Mouse (Mus musculus) kidney, adult 2 months (tissue): ENCODE measurements around the gene Tsks. TPM values are rescaled to one million over a fixed set of nuclear protein-coding genes. Genes with fewer than 3 reads are reported as not detected.

Experiments
- DNase-seq: peaks from one replicate; pipeline ENCODE4 v3.0.0; 2021
- H3K27ac ChIP-seq: fragments of 200-500 bp; 2 replicates; pipeline ENCODE4 v1.5.1; 2012; ENCODE audit warnings: low read depth, low read length, control low read depth, inconsistent platforms; ENCODE audit not compliant: insufficient read depth
- H3K27me3 ChIP-seq: fragments of 200-500 bp; replicated peaks from 2 replicates; pipeline ENCODE4 v1.6.1; 2012; ENCODE audit warnings: mild to moderate bottlenecking, moderate library complexity, low read length, inconsistent platforms; ENCODE audit not compliant: control insufficient read depth, insufficient read depth
- H3K36me3 ChIP-seq: fragments of 200-500 bp; 2 replicates; pipeline ENCODE4 v1.6.1; 2012; ENCODE audit warnings: mild to moderate bottlenecking, moderate library complexity, low read length, inconsistent platforms; ENCODE audit not compliant: control insufficient read depth, insufficient read depth
- H3K4me1 ChIP-seq: fragments of 200-500 bp; 2 replicates; pipeline ENCODE4 v1.6.1; 2011; ENCODE audit warnings: low read length; ENCODE audit not compliant: control insufficient read depth, insufficient read depth
- H3K4me3 ChIP-seq: fragments of 200-500 bp; 2 replicates; pipeline ENCODE4 v1.5.1; 2011; ENCODE audit warnings: mild to moderate bottlenecking, low read depth, low read length, control low read depth; ENCODE audit not compliant: insufficient read depth
- CTCF ChIP-seq: fragments of 200-500 bp; conservative IDR thresholded peaks from 2 replicates; pipeline ENCODE4 v1.5.1; 2011; ENCODE audit warnings: low read depth, mild to moderate bottlenecking, control low read depth, low read length, moderate library complexity, mixed read lengths; ENCODE audit not compliant: insufficient read depth, insufficient read length
- POLR2A ChIP-seq: fragments of 200-500 bp; IDR thresholded peaks from one replicate; pipeline ENCODE4 v1.6.1; 2011; ENCODE audit warnings: low read depth, low read length, control low read depth
- WGBS: fragments of 180-500 bp; shearing (Covaris S2); methylation state at CpG from one replicate; pipeline ENCODE4 v1.1.7; 2018; 5-methylcytosine and 5-hydroxymethylcytosine counted together
- polyA plus RNA-seq: library from polyadenylated mRNA; depleted of rRNA; stranded (reverse); fragments of >200 nt; gene quantifications from 2 replicates; pipeline ENCODE4 v1.2.3, GENCODE M21; 2012

Gene Tsks
- polyA plus RNA-seq, 1 experiment, result 0.11 TPM

GRCm38 (mm10) chr7:44901230-44901722, 41.7 kb upstream of the Tsks start:
- Histone ChIP-seq H3K4me3 (peak overlapping the region; percentile 46), H3K27me3 (no peaks in the 10 kb centered on the region), H3K4me1 (peaks cover 17% of the 10 kb centered on the region; the same call in 1 of the 2 replicates), H3K36me3 (no peaks in the 10 kb centered on the region), H3K27ac (peak overlapping the region; percentile 14; the same call in 1 of the 2 replicates)
- peak; percentile 58 for DNase-seq
- TF ChIP-seq POLR2A (peak; percentile 61), CTCF (no peak; the same call in 1 of the 2 replicates)
- WGBS, result 21% methylated on average over 21 of the region's 21 CpGs

DNA sequence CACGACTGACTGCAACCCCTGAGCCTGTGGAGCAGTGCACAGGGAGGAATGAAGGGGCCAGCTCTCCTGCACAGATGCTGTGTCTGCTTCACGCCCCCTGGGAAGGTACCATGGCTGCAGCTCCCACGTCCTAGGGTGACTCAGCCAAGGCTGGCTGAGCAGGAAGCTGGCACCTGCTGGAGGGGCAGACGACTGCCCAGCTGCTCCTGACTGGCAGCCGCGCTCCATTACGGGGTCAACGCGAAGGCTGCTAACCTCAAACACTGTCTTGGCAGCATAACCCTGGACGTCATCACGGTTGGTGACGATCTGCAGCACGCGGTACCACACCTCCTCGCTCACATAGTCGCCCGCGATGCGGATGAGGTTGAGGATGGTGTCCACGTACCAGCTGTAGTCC, 37.6 kb upstream of the Tsks start:
- no peak for TF ChIP-seq POLR2A
- no peak for TF ChIP-seq CTCF

DNA sequence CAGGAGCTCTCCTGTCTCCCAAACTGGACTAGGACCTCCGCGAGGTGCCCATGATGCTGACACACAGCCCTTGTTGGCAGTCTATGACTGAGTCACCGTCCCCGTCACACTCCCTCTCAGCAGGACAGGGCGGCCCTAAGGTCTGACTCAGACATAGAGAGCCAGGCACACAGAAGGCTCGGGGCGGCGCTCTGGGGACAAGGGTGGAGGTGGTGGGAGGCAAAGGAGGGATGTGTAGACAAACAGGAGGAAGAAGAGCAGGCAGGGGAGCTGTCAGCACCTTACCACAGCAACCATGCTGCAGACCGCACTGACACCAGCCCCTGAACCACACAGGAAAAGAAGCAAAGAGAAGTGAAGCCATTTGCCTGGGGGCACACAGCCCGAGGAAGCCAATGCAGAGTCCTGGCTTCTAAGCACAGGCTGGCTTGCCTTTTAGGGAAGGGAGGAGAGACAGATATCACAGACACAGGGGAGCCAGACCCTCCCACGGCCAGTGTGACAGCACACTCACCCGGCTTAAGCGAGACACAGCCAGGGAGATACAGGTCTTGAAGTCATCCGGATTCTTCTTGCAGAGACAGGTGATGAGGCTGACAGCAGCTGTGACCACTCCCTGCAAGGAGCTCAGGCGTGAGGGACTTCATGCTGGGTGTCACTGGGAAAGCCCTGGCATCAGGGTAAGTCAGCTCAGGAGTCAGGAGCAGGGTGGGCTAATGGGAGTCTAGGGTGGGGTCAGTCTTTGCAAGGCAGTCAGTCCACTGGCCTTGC, 34.1 kb upstream of the Tsks start:
- no peaks in the 10 kb centered on the region for H3K27me3 ChIP-seq
- H3K4me3 ChIP-seq, result no peak overlapping the region
- no peaks in the 10 kb centered on the region for H3K36me3 ChIP-seq
- DNase-seq, result no peak
- TF ChIP-seq CTCF (no peak), POLR2A (no peak)
- H3K4me1 ChIP-seq, result no peaks in the 10 kb centered on the region
- WGBS, result 86% methylated on average over 15 of the region's 15 CpGs
- H3K27ac ChIP-seq, result no peak overlapping the region

More for the DNA sequence above, 37.6 kb upstream of the Tsks start:
- Histone ChIP-seq H3K4me1 (peaks cover 11% of the 10 kb centered on the region; the same call in 1 of the 2 replicates), H3K4me3 (no peak overlapping the region), H3K27me3 (no peaks in the 10 kb centered on the region), H3K27ac (no peak overlapping the region), H3K36me3 (no peaks in the 10 kb centered on the region)
- DNase-seq, result no peak
- WGBS, result 80% methylated on average over 20 of the region's 20 CpGs

- 78% methylated on average over 2 of the region's 2 CpGs for WGBS
- DNase-seq, result no peak
- H3K4me3 ChIP-seq, result no peak overlapping the region
- TF ChIP-seq CTCF (no peak), POLR2A (no peak)
- no peak overlapping the region for H3K27ac ChIP-seq
- H3K4me1 ChIP-seq, result no peaks in the 10 kb centered on the region
- H3K27me3 ChIP-seq, result no peaks in the 10 kb centered on the region
- H3K36me3 ChIP-seq, result no peaks in the 10 kb centered on the region
Observed at GRCm38 (mm10) chr7:44914396-44914795, 28.6 kb upstream of the Tsks start.

DNA sequence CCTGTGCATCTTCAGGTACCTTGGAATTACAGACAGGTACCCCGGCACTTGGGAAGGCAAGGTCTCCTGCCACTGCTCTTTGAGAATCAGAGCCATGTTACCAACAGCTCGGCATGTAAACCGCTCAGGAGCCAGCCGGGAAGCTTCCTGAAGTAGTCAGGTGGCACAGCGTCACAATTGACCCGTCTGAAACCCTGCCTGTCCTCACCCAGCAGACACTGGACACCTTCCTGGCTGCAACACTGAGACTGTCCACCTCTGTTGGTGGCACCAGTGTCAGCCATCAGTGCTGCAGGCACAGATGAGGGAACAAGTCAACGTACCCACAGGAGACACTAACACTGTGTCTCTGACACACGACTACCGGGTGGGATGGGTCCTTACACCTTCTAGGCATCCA, 27.7 kb upstream of the Tsks start:
- H3K4me1 ChIP-seq, result no peaks in the 10 kb centered on the region
- no peak for DNase-seq
- TF ChIP-seq POLR2A (no peak), CTCF (no peak)
- WGBS, result 92% methylated on average over 9 of the region's 9 CpGs
- H3K27me3 ChIP-seq, result no peaks in the 10 kb centered on the region
- H3K4me3 ChIP-seq, result no peak overlapping the region
- no peak overlapping the region for H3K27ac ChIP-seq
- no peaks in the 10 kb centered on the region for H3K36me3 ChIP-seq

DNA sequence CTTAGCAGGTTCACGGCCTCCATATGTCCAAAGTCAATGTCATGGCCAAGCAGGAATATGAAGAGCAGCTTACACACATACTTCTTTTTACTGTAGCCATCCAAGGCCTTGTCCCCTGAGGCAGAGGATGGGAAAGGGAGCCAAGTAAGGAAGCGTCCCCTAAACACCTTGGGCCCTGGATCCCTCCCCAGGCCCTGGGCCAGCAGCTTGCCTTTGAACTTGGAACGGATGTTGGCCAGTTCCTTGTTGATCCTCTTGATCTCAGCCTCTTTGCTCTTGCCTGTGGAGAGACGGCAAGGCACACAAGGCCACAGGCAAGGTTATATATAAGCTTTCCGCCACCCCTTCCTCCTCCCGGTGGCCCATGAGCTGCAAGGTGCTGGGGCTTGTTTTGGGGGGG, 26.8 kb upstream of the Tsks start:
- no peak for DNase-seq
- Histone ChIP-seq H3K27ac (no peak overlapping the region), H3K4me1 (no peaks in the 10 kb centered on the region), H3K4me3 (no peak overlapping the region), H3K27me3 (no peaks in the 10 kb centered on the region), H3K36me3 (no peaks in the 10 kb centered on the region)
- WGBS, result 82% methylated on average over 6 of the region's 6 CpGs
- TF ChIP-seq CTCF (no peak), POLR2A (no peak)

DNA sequence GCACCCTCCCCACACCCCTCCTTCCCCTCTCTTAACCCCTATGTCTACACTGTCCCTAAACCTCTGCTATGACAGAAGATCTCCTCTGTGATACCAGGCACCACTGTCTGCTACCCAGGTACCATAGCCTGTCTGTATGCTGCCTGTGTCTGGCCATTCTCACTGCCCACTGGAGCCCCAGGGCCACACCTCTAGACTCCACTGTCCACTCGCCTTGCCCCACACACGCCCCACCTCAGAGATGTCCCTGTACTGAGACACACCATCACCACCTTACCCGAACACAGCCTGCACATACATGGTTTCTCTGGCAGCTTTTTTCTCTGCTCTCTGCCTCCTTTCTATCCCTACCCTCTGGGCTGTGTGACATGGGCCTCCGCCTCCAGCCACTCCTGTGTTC, 26.1 kb upstream of the Tsks start:
- TF ChIP-seq CTCF (no peak), POLR2A (no peak)
- 94% methylated on average over 4 of the region's 4 CpGs for WGBS
- no peak for DNase-seq
- no peak overlapping the region for H3K27ac ChIP-seq
- H3K36me3 ChIP-seq, result no peaks in the 10 kb centered on the region
- no peak overlapping the region for H3K4me3 ChIP-seq
- H3K27me3 ChIP-seq, result no peaks in the 10 kb centered on the region
- no peaks in the 10 kb centered on the region for H3K4me1 ChIP-seq
